Mouse (Mus musculus) cerebellum, postnatal 10 days (tissue): ENCODE measurements around the gene Eef1akmt3.

ENCODE experiments used
- DNase-seq, 2 experiments: peaks; one replicate each; pipeline ENCODE4 v3.0.0; 2021; ENCODE audit warnings: mixed read lengths in 2 of 2

The Eef1akmt3 gene

DNA sequence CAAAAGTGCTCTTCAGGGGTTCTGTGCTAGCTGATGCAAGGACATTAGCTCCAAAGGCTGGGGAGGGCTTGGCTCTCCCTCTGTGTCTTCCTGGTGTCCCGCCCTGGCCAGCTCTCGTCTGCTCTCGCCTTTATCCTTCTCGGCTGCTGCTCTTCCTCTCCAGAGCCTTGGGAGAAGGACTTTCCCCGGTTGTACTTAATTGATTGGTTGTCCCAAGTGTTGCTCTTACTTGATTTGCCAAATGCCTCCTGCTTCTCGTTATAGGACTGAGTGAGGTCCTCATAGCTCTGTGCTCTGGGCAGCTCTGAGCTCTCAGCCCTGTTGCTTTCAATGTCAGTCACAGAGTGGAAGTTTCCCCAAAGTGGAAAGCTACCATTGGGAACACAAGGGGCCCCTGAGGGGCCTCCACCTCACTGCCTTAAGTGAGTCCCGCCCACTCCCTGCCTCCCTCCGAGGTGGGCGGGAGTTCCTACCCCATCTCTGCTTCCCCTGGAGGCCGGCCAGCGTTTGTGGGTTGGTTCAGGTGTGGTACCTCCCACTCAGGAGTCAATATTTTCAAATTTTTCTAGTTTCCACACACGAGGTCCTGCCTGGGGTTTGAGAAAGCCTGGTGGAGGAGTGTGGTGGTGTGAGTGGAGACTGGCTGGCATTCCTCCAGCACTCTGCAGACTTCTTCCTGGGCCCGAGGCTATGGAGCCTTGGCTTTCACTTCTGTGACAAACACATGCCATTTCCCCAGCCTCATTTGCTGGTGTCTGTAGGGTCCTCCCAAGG, 43.8 kb downstream of the Eef1akmt3 start:
- peak; percentile 51 to 55 for DNase-seq

DNA sequence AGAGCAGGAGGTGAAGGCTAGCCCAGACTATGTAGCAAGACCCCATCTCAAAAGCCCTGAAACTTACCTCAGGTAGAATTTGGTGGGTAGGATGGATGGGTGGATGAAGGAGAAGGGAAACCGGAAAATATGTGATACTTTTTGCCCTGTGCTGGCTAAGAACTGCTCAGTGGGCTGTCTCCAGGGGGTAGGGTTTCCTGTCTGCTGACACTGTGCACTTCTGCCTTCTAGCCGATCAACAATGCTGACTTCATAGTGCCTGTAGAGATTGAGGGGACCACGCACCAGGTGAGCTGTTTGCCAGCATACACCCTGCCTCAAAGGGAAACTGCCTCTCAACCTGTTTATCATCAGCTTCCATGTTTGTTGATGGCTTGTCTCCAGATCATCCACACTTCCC, 47.7 kb downstream of the Eef1akmt3 start:
- no peak for DNase-seq

DNA sequence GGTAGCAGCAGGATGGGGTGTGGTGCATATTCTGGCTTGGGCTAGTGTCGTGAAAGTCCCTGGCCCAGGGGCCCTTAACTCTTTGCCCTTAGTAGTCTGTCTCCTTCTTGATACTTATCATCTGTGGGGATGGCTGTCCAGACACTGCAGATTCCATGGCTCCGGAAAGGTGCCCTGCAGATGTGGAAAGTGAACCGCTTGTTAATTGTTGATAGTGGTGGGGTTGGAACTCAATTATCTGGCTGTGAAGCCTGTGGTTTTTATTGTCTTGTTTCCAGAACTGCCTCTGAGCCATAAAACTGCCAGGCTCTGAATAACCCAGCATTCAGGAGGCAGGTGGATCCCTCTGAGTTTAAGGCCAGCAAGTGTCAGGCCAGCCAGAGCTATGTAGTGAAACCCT, 49.6 kb downstream of the Eef1akmt3 start:
- DNase-seq: no peak

DNA sequence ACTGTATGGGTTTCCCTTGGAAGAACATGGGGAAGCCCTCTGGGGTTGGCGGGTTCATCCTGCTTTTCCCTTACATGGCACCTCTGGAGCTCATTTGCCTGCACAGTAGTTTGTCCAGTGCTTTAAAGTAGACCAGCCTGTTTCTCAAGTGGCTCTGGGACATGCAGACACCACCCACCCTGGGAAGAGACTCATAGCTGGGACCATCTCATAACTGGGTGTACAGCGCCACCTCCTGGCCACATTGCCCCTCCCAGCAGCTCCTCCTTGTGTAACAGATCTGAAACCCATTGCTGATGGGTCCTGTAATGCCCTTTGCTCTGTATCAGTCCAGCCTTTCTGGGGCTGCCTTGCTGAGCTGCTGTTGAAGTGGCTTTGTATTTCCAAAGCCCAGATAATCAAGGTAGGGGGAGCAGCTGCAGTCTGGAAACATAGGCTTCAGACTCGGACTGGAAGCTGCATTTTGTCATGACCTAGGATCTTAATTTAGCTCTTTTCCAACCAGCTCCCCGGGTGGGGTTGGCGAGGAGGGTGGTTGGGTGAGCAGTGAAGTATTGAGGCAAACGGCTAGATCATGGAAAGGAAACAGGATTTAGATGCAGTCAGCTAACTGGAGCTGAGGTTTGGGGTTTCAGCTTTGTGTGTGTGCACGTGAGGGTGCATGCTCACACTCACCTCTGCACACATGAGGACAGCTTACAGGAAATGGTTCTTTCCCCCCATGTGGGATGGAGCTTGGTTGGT, 50.8 kb downstream of the Eef1akmt3 start:
- peak; percentile 93 to 96 for DNase-seq

DNA sequence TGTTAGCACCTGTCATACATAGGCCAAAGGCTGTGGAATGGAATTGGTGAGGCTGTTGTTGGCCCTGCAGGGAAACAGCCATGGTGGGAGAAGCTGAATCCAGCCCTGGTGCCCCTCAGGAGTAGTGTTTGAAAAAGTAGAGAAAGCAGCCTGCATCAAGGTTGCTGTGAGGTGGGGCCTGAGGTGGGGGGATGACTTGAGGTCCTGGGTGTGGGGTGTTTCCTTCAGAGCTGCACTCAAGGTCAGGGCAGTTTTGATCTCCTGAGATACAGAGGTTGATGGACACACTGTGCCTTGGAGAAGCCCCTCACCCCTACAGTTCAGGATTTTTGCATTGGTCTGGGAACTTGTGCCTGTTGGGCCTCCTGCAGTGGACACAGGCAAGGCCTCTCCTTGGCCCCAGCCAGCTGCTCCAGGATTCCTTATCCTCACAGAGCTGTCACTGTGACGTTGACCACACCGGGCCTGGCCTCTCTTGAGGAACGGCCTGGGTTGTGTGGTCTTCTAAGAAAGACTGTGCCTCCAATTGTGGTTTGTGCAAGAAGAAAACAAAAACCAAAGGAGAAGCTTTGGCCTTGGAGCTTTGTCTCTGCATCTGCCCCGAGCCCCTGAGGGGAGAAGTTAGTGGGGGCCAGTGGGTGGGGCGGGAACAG, 52.7 kb downstream of the Eef1akmt3 start:
- no peak for DNase-seq

DNA sequence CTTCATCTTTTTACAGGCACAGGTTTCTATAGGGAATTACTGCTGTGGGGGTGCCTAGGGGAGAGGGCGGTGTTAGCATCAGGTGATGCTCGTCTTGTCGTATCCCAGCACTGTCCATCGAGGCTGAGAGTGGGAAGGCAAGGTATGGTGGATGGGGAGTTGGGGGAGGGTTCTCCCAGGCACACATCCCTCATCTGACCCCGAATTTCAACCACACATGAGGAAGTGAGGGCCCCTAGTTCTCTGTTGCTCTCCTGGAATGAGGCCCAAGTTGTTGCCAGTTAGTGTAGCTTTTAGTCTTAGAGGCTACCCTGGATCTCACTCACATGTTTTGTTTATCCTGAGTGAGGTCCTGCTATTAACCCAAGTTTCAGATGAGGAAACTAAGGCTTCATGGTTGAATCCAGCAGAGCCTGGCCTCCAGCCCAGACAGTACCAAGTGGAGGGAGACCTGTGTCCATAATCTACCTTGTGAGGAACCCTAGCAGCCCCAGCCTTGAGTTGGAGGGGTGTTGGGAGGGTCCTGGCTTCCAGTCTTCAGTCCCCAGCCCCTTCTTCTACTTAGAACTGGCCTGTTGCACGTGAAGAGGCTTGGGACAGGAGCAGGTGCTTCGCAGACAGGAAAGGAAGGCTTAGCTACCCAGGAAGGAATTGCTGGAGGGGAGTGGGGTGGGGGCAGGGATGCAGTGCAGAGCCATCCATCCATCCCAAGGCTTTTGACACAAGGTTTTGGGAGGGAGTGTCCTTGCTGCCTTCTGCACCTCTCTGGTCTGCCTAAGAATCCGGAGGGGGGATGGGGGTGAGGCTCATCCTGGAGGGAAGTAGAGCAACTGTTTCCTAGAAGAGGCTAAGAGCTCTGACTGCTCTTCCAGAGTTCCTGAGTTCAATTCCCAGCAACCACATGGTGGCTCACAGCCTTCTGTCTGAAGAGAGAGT, 53.9 kb downstream of the Eef1akmt3 start:
- peak; percentile 37 to 43 for DNase-seq

DNA sequence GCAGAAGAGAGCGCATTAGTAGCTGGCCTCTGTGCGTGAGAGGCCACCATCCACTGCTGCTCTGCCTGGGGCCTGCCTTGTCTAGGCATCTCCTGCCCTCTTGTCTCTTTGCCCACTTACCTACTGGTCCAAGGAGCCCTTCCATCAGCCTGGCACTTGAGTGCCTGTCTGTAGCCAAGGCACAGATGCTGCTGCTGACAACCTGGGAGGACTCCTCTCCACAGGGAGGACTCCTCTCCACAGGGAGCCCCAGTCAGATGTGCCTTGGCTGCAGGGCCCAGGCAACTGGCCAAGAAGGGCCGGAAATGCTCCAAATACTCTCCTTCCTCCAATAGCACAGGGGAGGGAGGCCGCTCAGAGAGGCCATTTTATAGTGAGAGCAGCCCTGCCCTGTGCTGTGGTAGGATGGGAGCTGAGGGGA, 54.8 kb downstream of the Eef1akmt3 start:
- peak; percentile 98 for DNase-seq

DNA sequence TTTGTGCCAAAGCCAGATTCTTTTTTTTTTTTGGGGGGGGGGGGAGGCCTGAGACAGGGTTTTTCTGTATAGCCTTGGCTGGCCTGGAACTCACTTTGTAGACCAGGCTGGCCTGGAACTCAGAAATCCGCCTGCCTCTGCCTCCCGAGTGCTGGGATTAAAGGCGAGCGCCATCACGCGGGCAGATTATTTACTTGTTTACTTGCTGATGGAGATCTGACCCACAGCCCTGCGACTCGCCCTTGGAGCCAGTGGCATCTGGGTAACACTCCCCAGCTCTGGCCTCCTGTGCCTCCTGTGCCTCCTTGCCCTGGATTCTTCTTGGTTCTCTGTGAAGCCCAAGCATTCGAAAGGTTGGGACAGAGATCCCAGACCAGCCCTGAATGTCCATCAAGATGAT, 55.7 kb downstream of the Eef1akmt3 start:
- no peak for DNase-seq

DNA sequence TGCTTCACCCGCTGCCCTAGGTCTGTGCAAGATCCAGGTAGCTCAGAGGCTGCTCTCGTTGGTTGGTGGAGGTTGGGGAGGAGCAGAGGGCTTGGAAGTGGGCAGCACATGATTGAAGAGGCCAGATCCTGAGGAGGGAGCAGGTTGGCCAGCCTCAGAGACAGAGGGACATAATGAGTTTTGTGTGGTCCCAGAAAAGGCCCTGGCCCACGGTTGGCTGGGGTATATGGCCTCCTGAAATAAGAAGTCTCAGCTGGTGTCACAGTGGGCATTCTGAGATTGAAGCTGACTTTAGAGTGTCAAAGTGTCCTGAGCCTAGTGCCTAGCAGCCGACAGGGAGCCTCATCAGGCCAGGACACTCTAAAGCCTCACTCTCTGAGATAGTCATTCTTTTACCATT, 56.2 kb downstream of the Eef1akmt3 start:
- DNase-seq: peak in 1 of 2 experiments; percentile 31

DNA sequence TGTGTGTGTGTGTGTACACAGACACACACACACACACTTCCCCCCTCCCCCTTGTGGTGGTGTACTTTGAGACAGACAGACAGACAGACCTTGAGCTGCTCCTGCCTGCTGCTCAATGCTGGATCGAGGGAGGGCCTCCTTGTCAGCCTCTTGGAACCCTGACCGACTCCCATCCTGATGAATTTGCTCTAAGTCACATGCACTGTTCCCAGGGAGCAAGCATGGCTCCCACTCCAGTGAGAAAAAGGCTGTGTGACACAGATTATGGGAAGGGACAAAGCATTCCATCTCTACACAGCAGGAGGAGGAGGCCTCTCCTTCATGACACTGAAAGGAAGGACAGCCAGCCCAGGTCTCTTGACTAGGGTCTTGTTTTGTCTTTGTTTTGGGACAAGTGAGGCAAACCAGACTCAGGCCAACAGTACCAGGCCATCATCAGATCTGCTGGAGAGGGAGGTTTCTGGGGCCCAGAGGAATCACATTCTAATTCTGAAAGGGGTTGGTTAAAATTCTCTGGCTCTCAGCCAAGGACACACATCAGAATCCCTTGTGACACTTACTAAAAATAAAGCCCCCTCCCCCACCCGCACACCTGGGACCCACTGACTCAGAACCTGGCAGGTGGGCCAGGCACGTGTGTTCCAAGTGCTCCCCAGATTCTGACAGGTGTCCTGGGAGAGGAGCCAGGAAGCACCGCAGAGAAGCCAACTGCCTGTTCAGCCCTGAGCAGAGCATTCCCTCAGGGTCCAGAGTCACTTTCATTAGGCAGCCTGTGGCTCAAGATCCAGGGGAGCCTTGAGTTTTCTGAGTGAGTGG, 56.9 kb downstream of the Eef1akmt3 start:
- DNase-seq: peak; percentile 88 to 90

DNA sequence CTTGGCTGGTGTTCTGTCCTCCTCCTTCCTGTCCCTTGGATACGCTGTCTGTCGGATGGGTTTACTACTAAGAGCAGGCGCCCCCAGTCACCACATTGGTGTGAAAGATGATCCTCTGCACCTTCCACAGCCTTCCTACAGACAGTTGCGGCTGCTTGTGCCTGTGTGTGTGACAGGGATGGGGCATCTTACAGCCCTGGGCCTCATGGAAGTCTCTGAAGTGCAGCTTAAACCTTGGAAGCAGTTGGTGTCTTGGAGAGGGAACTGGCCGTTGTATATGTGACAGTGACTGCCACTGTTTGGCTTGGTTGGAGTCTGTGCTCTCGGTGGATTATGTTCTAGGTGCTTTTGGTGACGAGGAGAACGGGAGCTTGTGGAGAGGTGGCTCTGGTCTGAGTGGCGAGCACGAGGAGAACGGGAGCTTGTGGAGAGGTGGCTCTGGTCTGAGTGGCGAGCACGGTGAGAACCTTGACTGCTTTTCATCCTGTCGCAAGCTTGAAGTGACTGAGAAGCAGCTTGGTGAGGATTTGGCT, 58.1 kb downstream of the Eef1akmt3 start:
- DNase-seq: no peak

DNA sequence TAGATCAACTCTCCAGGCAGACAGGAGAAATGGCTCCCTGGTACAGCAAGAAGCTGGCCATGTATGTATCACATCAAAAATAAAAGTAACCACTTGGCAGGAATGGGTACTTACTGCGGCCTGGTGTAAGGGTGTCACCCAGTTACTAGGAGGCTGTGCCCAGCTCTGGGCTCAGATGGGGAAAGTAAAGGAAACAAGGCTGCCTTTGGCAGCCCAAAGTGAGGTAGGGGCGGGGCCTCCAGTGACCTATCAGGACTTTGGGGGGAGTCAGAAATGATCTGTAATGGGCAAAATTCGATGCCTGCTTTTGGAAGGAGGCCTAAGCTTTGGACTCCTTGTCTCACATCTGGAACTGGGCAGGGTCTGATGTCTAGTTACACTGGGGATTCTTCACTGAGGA, 59.6 kb downstream of the Eef1akmt3 start:
- no peak for DNase-seq
